Mouse (Mus musculus): ENCODE data around the gene Gm5890. TPM values are rescaled to one million over a fixed set of nuclear protein-coding genes. Genes with fewer than 3 reads are reported as not detected.

Gene Gm5890
- polyA plus RNA-seq (2014; fragmentation: Illumina TruSeq; extraction: RNeasy Lipid Tissue Mini Kit (QIAGEN cat#74804); ENCODE audit: low read depth, low replicate concordance), result not detected

GRCm38 (mm10) chr7:20262734-20263133 lies at the start of gene Gm5890:
Gene Gm5890 (minus strand): TSS chr7:20262834.

GRCm38 (mm10) chr7:20233728-20234127 lies 28.9 kb downstream of the Gm5890 start, which contains the start of gene Gm4498:
Gene Gm4498 (minus strand): TSS chr7:20233828.

Other genes starting within 250 kb of the Gm5890 start
- gene Vmn1r91, start 163.2 kb downstream of the Gm5890 start, polyA plus RNA-seq (2014; fragmentation: Illumina TruSeq; extraction: RNeasy Lipid Tissue Mini Kit (QIAGEN cat#74804); ENCODE audit: low read depth, low replicate concordance), result not detected
- not detected for gene Gm16442, start 140.3 kb downstream of the Gm5890 start, polyA plus RNA-seq (2014; fragmentation: Illumina TruSeq; extraction: RNeasy Lipid Tissue Mini Kit (QIAGEN cat#74804); ENCODE audit: low read depth, low replicate concordance)
- gene Vmn1r93, start 123.7 kb downstream of the Gm5890 start, polyA plus RNA-seq (2014; fragmentation: Illumina TruSeq; extraction: RNeasy Lipid Tissue Mini Kit (QIAGEN cat#74804); ENCODE audit: low read depth, low replicate concordance), result not detected
- not detected for gene Vmn1r94, start 94.5 kb downstream of the Gm5890 start, polyA plus RNA-seq (2014; fragmentation: Illumina TruSeq; extraction: RNeasy Lipid Tissue Mini Kit (QIAGEN cat#74804); ENCODE audit: low read depth, low replicate concordance)
- not detected for gene Vmn1r95, start 69.1 kb downstream of the Gm5890 start, polyA plus RNA-seq (2014; fragmentation: Illumina TruSeq; extraction: RNeasy Lipid Tissue Mini Kit (QIAGEN cat#74804); ENCODE audit: low read depth, low replicate concordance)
- not detected for gene Gm6164, start 57.2 kb downstream of the Gm5890 start, polyA plus RNA-seq (2014; fragmentation: Illumina TruSeq; extraction: RNeasy Lipid Tissue Mini Kit (QIAGEN cat#74804); ENCODE audit: low read depth, low replicate concordance)
- gene Gm4498, start 29.0 kb downstream of the Gm5890 start, polyA plus RNA-seq (2014; fragmentation: Illumina TruSeq; extraction: RNeasy Lipid Tissue Mini Kit (QIAGEN cat#74804); ENCODE audit: low read depth, low replicate concordance), result not detected
- not detected for gene Gm4133, start 71.2 kb upstream of the Gm5890 start, polyA plus RNA-seq (2014; fragmentation: Illumina TruSeq; extraction: RNeasy Lipid Tissue Mini Kit (QIAGEN cat#74804); ENCODE audit: low read depth, low replicate concordance)
- gene Gm5728, start 112.6 kb upstream of the Gm5890 start, polyA plus RNA-seq (2014; fragmentation: Illumina TruSeq; extraction: RNeasy Lipid Tissue Mini Kit (QIAGEN cat#74804); ENCODE audit: low read depth, low replicate concordance), result not detected
- not detected for gene Vmn1r100, start 155.1 kb upstream of the Gm5890 start, polyA plus RNA-seq (2014; fragmentation: Illumina TruSeq; extraction: RNeasy Lipid Tissue Mini Kit (QIAGEN cat#74804); ENCODE audit: low read depth, low replicate concordance)
- gene Vmn1r101, start 179.8 kb upstream of the Gm5890 start, polyA plus RNA-seq (2014; fragmentation: Illumina TruSeq; extraction: RNeasy Lipid Tissue Mini Kit (QIAGEN cat#74804); ENCODE audit: low read depth, low replicate concordance), result not detected
- not detected for gene Gm10670, start 212.1 kb upstream of the Gm5890 start, polyA plus RNA-seq (2014; fragmentation: Illumina TruSeq; extraction: RNeasy Lipid Tissue Mini Kit (QIAGEN cat#74804); ENCODE audit: low read depth, low replicate concordance)
- not detected for gene Vmn1r103, start 247.7 kb upstream of the Gm5890 start, polyA plus RNA-seq (2014; fragmentation: Illumina TruSeq; extraction: RNeasy Lipid Tissue Mini Kit (QIAGEN cat#74804); ENCODE audit: low read depth, low replicate concordance)